Mouse (Mus musculus) kidney, adult 2 months (tissue): Measurements from ENCODE around the gene Pisd. TPM values are rescaled to one million over a fixed set of nuclear protein-coding genes. Genes with fewer than 3 reads are reported as not detected.

ENCODE experiments used
- DNase-seq: peaks from one replicate; pipeline ENCODE4 v3.0.0; 2021
- H3K27ac ChIP-seq: fragments of 200-500 bp; 2 replicates; pipeline ENCODE4 v1.5.1; 2012; ENCODE audit warnings: low read depth, low read length, control low read depth, inconsistent platforms; ENCODE audit not compliant: insufficient read depth
- H3K27me3 ChIP-seq: fragments of 200-500 bp; replicated peaks from 2 replicates; pipeline ENCODE4 v1.6.1; 2012; ENCODE audit warnings: mild to moderate bottlenecking, moderate library complexity, low read length, inconsistent platforms; ENCODE audit not compliant: control insufficient read depth, insufficient read depth
- H3K36me3 ChIP-seq: fragments of 200-500 bp; 2 replicates; pipeline ENCODE4 v1.6.1; 2012; ENCODE audit warnings: mild to moderate bottlenecking, moderate library complexity, low read length, inconsistent platforms; ENCODE audit not compliant: control insufficient read depth, insufficient read depth
- H3K4me1 ChIP-seq: fragments of 200-500 bp; 2 replicates; pipeline ENCODE4 v1.6.1; 2011; ENCODE audit warnings: low read length; ENCODE audit not compliant: control insufficient read depth, insufficient read depth
- H3K4me3 ChIP-seq: fragments of 200-500 bp; 2 replicates; pipeline ENCODE4 v1.5.1; 2011; ENCODE audit warnings: mild to moderate bottlenecking, low read depth, low read length, control low read depth; ENCODE audit not compliant: insufficient read depth
- CTCF ChIP-seq: fragments of 200-500 bp; conservative IDR thresholded peaks from 2 replicates; pipeline ENCODE4 v1.5.1; 2011; ENCODE audit warnings: low read depth, mild to moderate bottlenecking, control low read depth, low read length, moderate library complexity, mixed read lengths; ENCODE audit not compliant: insufficient read depth, insufficient read length
- POLR2A ChIP-seq: fragments of 200-500 bp; IDR thresholded peaks from one replicate; pipeline ENCODE4 v1.6.1; 2011; ENCODE audit warnings: low read depth, low read length, control low read depth
- WGBS: fragments of 180-500 bp; shearing (Covaris S2); methylation state at CpG from one replicate; pipeline ENCODE4 v1.1.7; 2018; 5-methylcytosine and 5-hydroxymethylcytosine counted together
- polyA plus RNA-seq: library from polyadenylated mRNA; depleted of rRNA; stranded (reverse); fragments of >200 nt; gene quantifications from 2 replicates; pipeline ENCODE4 v1.2.3, GENCODE M21; 2012

Gene Pisd
- polyA plus RNA-seq, 1 experiment: 54.8 TPM

DNA sequence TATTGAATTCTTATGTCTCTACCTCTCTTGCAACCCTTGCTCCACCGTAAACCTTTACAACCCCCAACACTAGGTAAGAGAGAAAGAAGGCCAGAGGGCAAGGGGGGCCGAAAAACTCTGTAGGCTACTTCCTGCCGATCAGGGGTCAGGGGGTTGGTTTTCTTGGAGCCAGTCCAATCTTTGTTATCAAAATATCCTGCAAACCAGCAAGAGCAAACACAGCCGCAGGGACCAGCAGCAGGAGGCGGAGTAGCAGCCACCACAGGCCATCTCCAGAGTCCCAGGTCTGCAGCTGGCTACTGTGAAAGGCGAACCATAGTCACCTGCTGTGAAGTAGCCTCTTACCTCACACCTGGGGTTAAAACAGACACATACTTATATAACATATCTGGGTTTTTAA, 66.5 kb downstream of the Pisd start:
- TF ChIP-seq POLR2A: no peak
- no peak for TF ChIP-seq CTCF
- H3K27me3 ChIP-seq: no peaks in the 10 kb centered on the region
- H3K36me3 ChIP-seq: no peaks in the 10 kb centered on the region
- WGBS: 36% methylated on average over 6 of the region's 6 CpGs
- H3K27ac ChIP-seq: no peak overlapping the region
- H3K4me3 ChIP-seq: no peak overlapping the region
- H3K4me1 ChIP-seq: no peaks in the 10 kb centered on the region
- no peak for DNase-seq

DNA sequence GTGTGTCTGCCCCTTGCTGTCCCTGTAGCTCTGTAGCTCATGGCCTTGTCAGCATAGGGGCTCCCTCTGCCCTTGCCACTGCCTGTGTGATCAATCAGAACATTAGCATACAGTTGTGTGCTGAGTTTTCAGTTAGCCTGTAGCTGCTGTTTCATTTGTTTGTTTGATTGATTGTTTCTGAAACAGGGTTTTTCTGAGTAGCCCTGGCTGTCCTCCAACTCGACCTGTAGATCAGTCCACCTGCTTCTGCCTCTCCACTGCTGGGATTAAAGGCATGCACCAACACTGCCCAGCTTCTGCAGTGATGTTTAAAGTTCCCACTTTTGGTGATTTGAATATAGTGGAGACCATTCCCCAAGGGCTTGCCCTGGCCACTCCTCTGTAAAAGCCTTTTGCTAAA, 67.7 kb downstream of the Pisd start:
- 59% methylated on average over 1 of the region's 1 CpGs for WGBS
- no peaks in the 10 kb centered on the region for H3K27me3 ChIP-seq
- TF ChIP-seq CTCF (no peak), POLR2A (no peak)
- no peaks in the 10 kb centered on the region for H3K36me3 ChIP-seq
- DNase-seq: no peak
- peaks cover 3% of the 10 kb centered on the region; the same call in 1 of the 2 replicates for H3K4me1 ChIP-seq
- no peak overlapping the region for H3K4me3 ChIP-seq
- no peak overlapping the region for H3K27ac ChIP-seq

GRCm38 (mm10) chr5:32713703-32714467, 71.6 kb downstream of the Pisd start:
- peak; percentile 97 for DNase-seq
- WGBS: under 1% methylated on average over 55 of the region's 55 CpGs
- TF ChIP-seq POLR2A: no peak
- TF ChIP-seq CTCF: peak; percentile 73

GRCm38 (mm10) chr5:32713042-32713702, 72.3 kb downstream of the Pisd start:
- Histone ChIP-seq H3K36me3 (no peaks in the 10 kb centered on the region), H3K27ac (peak overlapping the region; percentile 76), H3K4me1 (peaks cover 3% of the 10 kb centered on the region; the same call in 1 of the 2 replicates), H3K27me3 (no peaks in the 10 kb centered on the region), H3K4me3 (peak overlapping the region; percentile 75)
- TF ChIP-seq POLR2A (no peak), CTCF (no peak)
- DNase-seq: no peak
- 24% methylated on average over 2 of the region's 2 CpGs for WGBS

More at GRCm38 (mm10) chr5:32713703-32714467, 71.6 kb downstream of the Pisd start:
- H3K27me3 ChIP-seq: no peaks in the 10 kb centered on the region
- peaks cover 3% of the 10 kb centered on the region; the same call in 1 of the 2 replicates for H3K4me1 ChIP-seq
- H3K36me3 ChIP-seq: no peaks in the 10 kb centered on the region
- peak overlapping the region; percentile 75 for H3K4me3 ChIP-seq
- peak overlapping the region; percentile 76 for H3K27ac ChIP-seq

- H3K4me3 ChIP-seq: no peak overlapping the region
- H3K27ac ChIP-seq: no peak overlapping the region
- no peaks in the 10 kb centered on the region for H3K27me3 ChIP-seq
- TF ChIP-seq CTCF: no peak
- TF ChIP-seq POLR2A: no peak
- peaks cover 3% of the 10 kb centered on the region; the same call in 1 of the 2 replicates for H3K4me1 ChIP-seq
- H3K36me3 ChIP-seq: no peaks in the 10 kb centered on the region
- no peak for DNase-seq
- 68% methylated on average over 4 of the region's 4 CpGs for WGBS
These were observed 73.0 kb downstream of the Pisd start for GRCm38 (mm10) chr5:32712221-32713041.

DNA sequence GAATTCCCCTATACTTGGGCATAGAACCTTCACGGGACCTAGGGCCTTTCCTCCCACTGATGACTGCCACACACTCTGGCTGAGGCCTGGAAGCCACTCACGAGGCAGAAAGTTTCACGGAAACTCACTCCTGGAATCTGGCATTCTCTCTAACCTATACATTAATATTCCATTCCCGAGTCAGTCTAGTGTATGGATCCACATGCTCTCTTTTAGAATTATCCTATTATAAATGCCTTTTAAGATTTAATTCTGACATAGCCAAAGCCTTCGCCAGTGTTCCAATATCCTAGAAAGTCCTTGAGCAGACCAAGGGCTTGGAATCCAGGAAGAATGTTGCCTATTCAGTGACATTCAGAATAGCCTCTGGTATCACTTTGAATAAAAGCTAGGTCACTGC, 74.0 kb downstream of the Pisd start:
- 67% methylated on average over 5 of the region's 5 CpGs for WGBS
- no peak overlapping the region for H3K27ac ChIP-seq
- H3K4me1 ChIP-seq: peaks cover 3% of the 10 kb centered on the region; the same call in 1 of the 2 replicates
- no peaks in the 10 kb centered on the region for H3K27me3 ChIP-seq
- H3K36me3 ChIP-seq: no peaks in the 10 kb centered on the region
- DNase-seq: no peak
- TF ChIP-seq POLR2A: no peak
- no peak overlapping the region for H3K4me3 ChIP-seq

- no peak for DNase-seq
- no peaks in the 10 kb centered on the region for H3K36me3 ChIP-seq
- TF ChIP-seq CTCF (no peak), POLR2A (no peak)
- H3K27ac ChIP-seq: no peak overlapping the region
- no peaks in the 10 kb centered on the region for H3K27me3 ChIP-seq
- WGBS: 77% methylated on average over 2 of the region's 2 CpGs
- no peaks in the 10 kb centered on the region for H3K4me1 ChIP-seq
- H3K4me3 ChIP-seq: no peak overlapping the region
These were observed 79.1 kb downstream of the Pisd start for GRCm38 (mm10) chr5:32706226-32706780.
